Mouse (Mus musculus) hindbrain, postnatal 0 days (tissue): ENCODE measurements around the gene Tsks. TPM values are rescaled to one million over a fixed set of nuclear protein-coding genes. Genes with fewer than 3 reads are reported as not detected.

Experiments used
- ATAC-seq: fragments of 200-750 bp; cut with Nextera tagmentation; 2 replicates; pipeline ENCODE4 v1.8.0; 2017; ENCODE audit warnings: mild to moderate bottlenecking, moderate TSS enrichment, moderate library complexity
- DNase-seq: peaks from one replicate; pipeline ENCODE4 v3.0.0-alpha.2; 2015; ENCODE audit warnings: low spot score
- H3K27ac ChIP-seq: fragments of 300-500 bp; sonication (generic); 2 replicates; pipeline ENCODE4 v1.5.1; 2014; ENCODE audit warnings: mild to moderate bottlenecking
- H3K27me3 ChIP-seq: fragments of 300-500 bp; sonication (generic); 2 replicates; pipeline ENCODE4 v1.6.1; 2014; ENCODE audit warnings: low read length, mixed read lengths; ENCODE audit not compliant: insufficient read depth
- H3K36me3 ChIP-seq: fragments of 300-500 bp; sonication (generic); 2 replicates; pipeline ENCODE4 v1.6.1; 2014; ENCODE audit warnings: low read length, mixed read lengths; ENCODE audit not compliant: insufficient read depth
- H3K4me1 ChIP-seq: fragments of 300-500 bp; sonication (generic); 2 replicates; pipeline ENCODE4 v1.6.1; 2014; ENCODE audit warnings: antibody characterized with exemption, low read length, mixed read lengths; ENCODE audit not compliant: insufficient read depth
- H3K4me2 ChIP-seq: fragments of 300-500 bp; sonication (generic); 2 replicates; pipeline ENCODE4 v1.6.1; 2014; ENCODE audit warnings: low read depth, mild to moderate bottlenecking, low read length, moderate library complexity, mixed read lengths
- H3K4me3 ChIP-seq: fragments of 300-500 bp; sonication (generic); 2 replicates; pipeline ENCODE4 v1.5.1; 2014; ENCODE audit warnings: low read length
- H3K9ac ChIP-seq: fragments of 300-500 bp; sonication (generic); replicated peaks from 2 replicates; pipeline ENCODE4 v1.6.1; 2014; ENCODE audit warnings: mild to moderate bottlenecking, low read length, moderate library complexity, mixed read lengths
- H3K9me3 ChIP-seq: fragments of 300-500 bp; sonication (generic); 2 replicates; pipeline ENCODE4 v1.6.1; 2016; ENCODE audit warnings: low read length, mixed read lengths
- CTCF ChIP-seq: IDR thresholded peaks from 2 replicates; pipeline ENCODE4 v1.5.1; 2016; ENCODE audit warnings: antibody characterized with exemption, control low read depth, low read depth
- WGBS: fragments of 180-500 bp; shearing (Covaris S2); extraction: QIAGEN DNeasy Blood & Tissue Kit; methylation state at CpG from one replicate; pipeline ENCODE4 v1.1.7; 2014; 5-methylcytosine and 5-hydroxymethylcytosine counted together
- polyA plus RNA-seq: library from polyadenylated mRNA; unstranded; fragments of >200 nt; fragmentation: Nextera tagmentation; extraction: Ambion mirVana; gene quantifications from 2 replicates; pipeline ENCODE4 v1.2.1, GENCODE M21; 2015
- total RNA-seq: library from RNA; depleted of rRNA; stranded (reverse); fragments of >200 nt; gene quantifications from 2 replicates; pipeline ENCODE4 v1.2.3, GENCODE M21; 2014

The Tsks gene
- total and polyA plus RNA-seq, 2 experiments from 2014 or later: 0.25 TPM; not detected in 1

DNA sequence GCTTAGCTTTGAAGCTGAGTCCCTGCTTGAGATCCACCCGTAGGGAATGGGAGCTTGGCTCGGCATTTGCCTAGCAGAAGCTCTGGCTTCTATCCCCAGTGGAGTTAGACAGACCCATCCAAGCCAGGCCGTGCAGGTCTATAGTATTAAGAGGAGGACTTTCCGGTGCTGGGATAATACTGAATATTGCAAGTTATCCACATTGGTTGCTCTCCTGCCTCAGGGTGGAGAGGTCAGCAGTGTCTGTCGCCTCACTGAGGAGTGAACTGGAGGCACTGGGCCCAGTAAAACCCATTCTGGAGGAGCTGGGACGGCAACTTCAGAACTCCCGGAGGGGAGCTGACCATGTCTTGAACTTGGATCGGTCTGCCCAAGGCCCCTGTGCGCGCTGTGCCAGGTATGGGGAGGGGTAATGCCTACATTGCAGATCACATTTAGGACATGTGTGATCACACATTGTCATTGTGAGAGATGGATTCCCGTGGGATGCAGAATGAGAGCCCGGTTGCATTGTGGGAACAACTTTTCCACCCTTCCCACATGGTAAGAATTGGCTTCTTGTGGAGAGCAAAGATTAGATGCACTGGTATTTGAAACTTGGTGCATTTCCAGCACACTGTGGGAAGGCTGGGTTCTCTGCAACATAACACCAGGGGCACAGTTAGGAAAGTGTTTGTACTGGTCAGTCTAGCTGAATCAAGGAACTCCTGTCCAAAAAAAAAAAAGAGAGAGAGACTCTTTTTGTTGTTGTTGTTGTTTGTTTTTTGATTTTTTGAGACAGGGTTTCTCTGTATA, 11.3 kb downstream of the Tsks start:
- Histone ChIP-seq H3K9ac (no peak overlapping the region), H3K4me2 (no peak overlapping the region), H3K9me3 (no peaks in the 10 kb centered on the region), H3K27ac (0 out of 2 replicates have a peak overlapping the region, but pooled peaks have one; percentile 2), H3K36me3 (no peaks in the 10 kb centered on the region; the same call in 1 of the 2 replicates), H3K4me3 (no peak overlapping the region), H3K4me1 (0 out of 2 replicates have a peak, but pooled peaks cover 6% of the 10 kb centered on the region), H3K27me3 (peaks cover 6% of the 10 kb centered on the region)
- no peak for TF ChIP-seq CTCF
- no peak for ATAC-seq
- DNase-seq: no peak
- 72% methylated on average over 12 of the region's 12 CpGs for whole genome bisulfite sequencing

DNA sequence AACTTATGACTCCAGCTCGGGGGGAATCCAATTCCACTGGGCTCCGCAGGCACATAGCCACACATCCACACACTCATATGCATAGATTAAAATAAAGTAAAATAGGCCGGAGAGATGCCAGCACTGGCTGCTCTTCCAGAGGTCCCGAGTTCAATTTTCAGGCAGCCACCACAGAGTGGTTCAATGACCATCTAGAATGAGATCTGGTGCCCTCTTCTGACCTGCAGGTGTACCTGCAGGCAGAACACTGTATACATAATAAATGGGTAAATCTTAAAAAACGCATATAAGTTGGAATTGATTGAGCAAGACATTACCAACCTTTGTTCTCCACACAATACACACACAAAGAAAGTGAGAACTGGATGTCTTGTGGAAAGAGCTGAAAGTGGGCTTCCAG, 12.6 kb downstream of the Tsks start:
- H3K9me3 ChIP-seq: no peaks in the 10 kb centered on the region
- ATAC-seq: no peak
- 59% methylated on average over 5 of the region's 5 CpGs for WGBS
- peak; percentile 64 for TF ChIP-seq CTCF
- DNase-seq: peak; percentile 59
- no peak overlapping the region for H3K27ac ChIP-seq
- no peak overlapping the region for H3K4me2 ChIP-seq
- no peak overlapping the region for H3K9ac ChIP-seq
- no peaks in the 10 kb centered on the region; the same call in 1 of the 2 replicates for H3K36me3 ChIP-seq
- 0 out of 2 replicates have a peak, but pooled peaks cover 6% of the 10 kb centered on the region for H3K4me1 ChIP-seq
- no peak overlapping the region for H3K4me3 ChIP-seq
- H3K27me3 ChIP-seq: peaks cover 6% of the 10 kb centered on the region

DNA sequence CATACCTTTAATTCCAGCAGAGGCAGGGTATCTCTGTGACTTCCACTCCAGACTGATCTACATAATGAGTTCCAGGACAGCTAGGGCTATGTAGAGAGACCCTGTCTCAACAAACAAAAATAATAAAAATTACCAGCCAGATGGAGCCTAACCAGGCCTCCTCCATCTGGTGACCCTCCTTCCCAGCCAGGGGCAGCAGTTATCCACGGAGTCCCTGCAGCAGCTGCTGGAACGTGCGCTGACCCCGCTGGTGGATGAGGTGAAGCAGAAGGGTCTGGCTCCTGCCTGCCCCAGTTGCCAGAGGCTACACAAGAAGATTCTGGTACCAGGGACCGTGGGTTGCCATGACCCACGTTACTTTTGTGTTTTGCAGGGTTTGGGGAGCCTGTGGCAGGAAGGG, 13.3 kb downstream of the Tsks start:
- no peak overlapping the region for H3K9ac ChIP-seq
- TF ChIP-seq CTCF: no peak
- H3K9me3 ChIP-seq: no peaks in the 10 kb centered on the region
- H3K4me2 ChIP-seq: no peak overlapping the region
- 0 out of 2 replicates have a peak, but pooled peaks cover 6% of the 10 kb centered on the region for H3K4me1 ChIP-seq
- peaks cover 6% of the 10 kb centered on the region for H3K36me3 ChIP-seq
- H3K27ac ChIP-seq: no peak overlapping the region
- 47% methylated on average over 6 of the region's 6 CpGs for WGBS
- no peak overlapping the region for H3K4me3 ChIP-seq
- DNase-seq (no peak), ATAC-seq (no peak)
- H3K27me3 ChIP-seq: peaks cover 6% of the 10 kb centered on the region

DNA sequence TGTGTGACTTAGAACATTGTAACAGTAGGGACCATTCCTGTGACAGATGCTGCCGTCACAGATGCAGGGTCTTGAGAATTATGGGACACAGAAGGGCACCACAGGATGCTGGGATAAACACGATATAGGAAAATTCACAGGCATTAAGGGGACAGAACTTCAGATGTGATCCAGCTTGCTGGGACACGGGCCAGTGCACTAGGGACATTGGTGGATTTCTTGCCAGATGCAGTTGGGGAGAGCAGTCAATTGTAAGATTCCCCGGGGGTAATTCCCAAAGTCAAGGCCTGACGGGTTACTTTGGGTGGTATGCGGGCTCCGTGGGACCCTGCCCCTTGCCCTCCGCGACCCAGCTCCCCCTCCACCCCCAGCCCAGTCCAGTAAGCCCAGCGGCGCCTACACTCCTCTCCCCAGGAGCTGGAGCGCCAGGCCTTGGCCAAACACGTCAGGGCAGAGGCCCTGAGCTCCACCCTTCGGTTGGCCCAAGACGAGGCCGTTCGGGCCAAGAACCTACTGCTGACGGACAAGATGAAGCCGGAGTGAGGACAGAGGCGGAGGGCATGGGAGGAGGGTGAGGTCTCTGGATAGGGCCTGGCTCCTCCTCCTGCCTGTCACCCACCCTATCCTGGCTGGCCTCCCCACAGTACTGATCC, 14.3 kb downstream of the Tsks start:
- Histone ChIP-seq H3K9me3 (no peaks in the 10 kb centered on the region), H3K4me2 (no peak overlapping the region), H3K4me1 (0 out of 2 replicates have a peak, but pooled peaks cover 3% of the 10 kb centered on the region), H3K27ac (peak overlapping the region; percentile 28; the same call in 1 of the 2 replicates), H3K4me3 (no peak overlapping the region), H3K9ac (no peak overlapping the region), H3K27me3 (no peaks in the 10 kb centered on the region), H3K36me3 (peaks cover 11% of the 10 kb centered on the region)
- DNase-seq: no peak
- no peak for ATAC-seq
- 65% methylated on average over 20 of the region's 20 CpGs for WGBS
- TF ChIP-seq CTCF: no peak

DNA sequence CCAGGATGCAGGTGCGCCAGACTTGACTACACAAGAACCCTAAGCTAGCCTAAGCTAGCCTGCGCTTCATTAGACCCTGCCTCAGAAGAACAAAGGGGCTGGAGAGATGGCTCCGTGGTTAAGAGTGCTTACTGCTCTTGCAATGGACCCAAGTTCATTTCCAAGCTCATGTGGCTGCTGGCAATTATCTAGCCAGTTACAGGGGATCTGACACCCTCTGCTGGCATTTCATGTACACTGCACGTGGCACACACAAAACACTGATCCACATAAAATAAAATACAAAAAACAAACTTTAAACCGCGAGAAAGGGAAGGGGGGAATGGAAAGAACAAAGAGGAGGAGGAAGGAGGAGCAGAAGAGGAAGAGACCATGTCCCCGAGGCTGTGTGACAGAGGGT, 15.2 kb downstream of the Tsks start:
- WGBS: 59% methylated on average over 7 of the region's 7 CpGs
- H3K4me2 ChIP-seq: no peak overlapping the region
- TF ChIP-seq CTCF: peak; percentile 82

DNA sequence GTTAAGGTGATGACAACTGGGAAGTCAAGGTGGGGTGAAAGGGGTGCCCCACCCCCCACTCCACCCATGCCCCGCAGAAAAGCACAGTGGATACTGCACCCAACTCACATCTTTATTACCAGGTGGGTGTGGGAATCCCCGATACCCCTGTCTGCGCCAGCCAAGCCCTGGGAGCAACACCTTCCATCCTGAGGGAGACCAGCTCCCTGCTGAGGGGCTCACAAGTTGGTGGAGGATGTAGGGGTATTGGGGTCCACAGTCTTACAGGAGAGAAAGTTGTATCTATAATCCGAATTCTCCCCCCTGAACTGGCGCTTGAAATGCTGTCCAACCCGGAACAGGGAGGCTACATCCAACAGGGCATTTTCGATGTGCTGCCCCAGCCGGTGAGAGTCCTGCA, 16.3 kb downstream of the Tsks start:
- TF ChIP-seq CTCF: no peak
- WGBS: 89% methylated on average over 8 of the region's 8 CpGs
- Histone ChIP-seq H3K27ac (no peak overlapping the region), H3K36me3 (peaks cover 16% of the 10 kb centered on the region), H3K4me3 (no peak overlapping the region), H3K9me3 (no peaks in the 10 kb centered on the region), H3K4me1 (no peaks in the 10 kb centered on the region), H3K9ac (no peak overlapping the region), H3K4me2 (no peak overlapping the region), H3K27me3 (no peaks in the 10 kb centered on the region)
- no peak for ATAC-seq
- no peak for DNase-seq

More for the DNA sequence above, 15.2 kb downstream of the Tsks start:
- Histone ChIP-seq H3K27me3 (no peaks in the 10 kb centered on the region), H3K36me3 (peaks cover 11% of the 10 kb centered on the region), H3K9me3 (no peaks in the 10 kb centered on the region), H3K27ac (no peak overlapping the region), H3K9ac (no peak overlapping the region), H3K4me1 (no peaks in the 10 kb centered on the region), H3K4me3 (no peak overlapping the region)
- DNase-seq (peak; percentile 78), ATAC-seq (0 out of 2 replicates have a peak, but pooled peaks have one; percentile 31)
